Mouse (Mus musculus): Measurements from ENCODE around the gene Fxyd4. TPM values are rescaled to one million over a fixed set of nuclear protein-coding genes. Genes with fewer than 3 reads are reported as not detected.

Fxyd4 gene
- polyA plus RNA-seq, 1 experiment from 2014 or later, result 2.1 TPM

DNA sequence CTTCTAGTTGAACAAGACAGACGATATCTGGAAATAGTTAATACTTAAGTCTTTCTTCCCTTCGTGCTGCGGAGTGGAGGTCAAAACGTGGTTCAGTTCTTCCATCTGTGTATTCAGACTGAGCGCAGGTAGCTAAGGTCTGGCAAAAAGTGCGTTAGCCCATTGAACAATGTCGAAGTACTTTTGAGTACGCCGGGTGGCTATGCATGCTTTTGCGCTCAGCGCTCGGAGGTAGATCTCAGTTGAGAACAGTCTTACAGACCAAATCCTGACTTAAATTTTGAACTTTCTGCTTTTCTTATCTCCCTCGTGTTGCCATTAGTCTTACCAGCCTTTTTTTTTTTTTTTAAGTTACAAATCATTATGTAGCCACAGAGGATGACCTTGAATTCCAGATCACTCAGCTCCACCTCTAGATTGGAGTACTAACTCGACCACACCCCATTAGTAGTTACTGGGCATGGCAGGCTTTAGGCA, 29.0 kb downstream of the Fxyd4 start:
- H3K27me3 ChIP-seq (ENCODE audit: control insufficient read depth, insufficient read depth, low read length), result no peaks in the 10 kb centered on the region
- H3K36me3 ChIP-seq (ENCODE audit: control insufficient read depth, insufficient read depth, low read length), result no peaks in the 10 kb centered on the region
- H3K4me2 ChIP-seq, result peak overlapping the region; percentile 93
- no peaks in the 10 kb centered on the region for H3K9me3 ChIP-seq (ENCODE audit: control insufficient read depth, low read length)
- ATAC-seq (ENCODE audit: low FRiP score) (no peak), DNase-seq (ENCODE audit: low spot score, missing footprints) (peak; percentile 90)
- WGBS, result 2% methylated on average over 14 of the region's 14 CpGs
- peak overlapping the region; percentile 100 for H3K4me3 ChIP-seq (ENCODE audit: low read depth, low read length)
- no peak overlapping the region for H3K27ac ChIP-seq (ENCODE audit: low read depth, low read length)
- H3K4me1 ChIP-seq (ENCODE audit: control insufficient read depth, insufficient read depth, low read length), result peaks cover 16% of the 10 kb centered on the region
- H3K9ac ChIP-seq (ENCODE audit: low read length), result peak overlapping the region; percentile 93

DNA sequence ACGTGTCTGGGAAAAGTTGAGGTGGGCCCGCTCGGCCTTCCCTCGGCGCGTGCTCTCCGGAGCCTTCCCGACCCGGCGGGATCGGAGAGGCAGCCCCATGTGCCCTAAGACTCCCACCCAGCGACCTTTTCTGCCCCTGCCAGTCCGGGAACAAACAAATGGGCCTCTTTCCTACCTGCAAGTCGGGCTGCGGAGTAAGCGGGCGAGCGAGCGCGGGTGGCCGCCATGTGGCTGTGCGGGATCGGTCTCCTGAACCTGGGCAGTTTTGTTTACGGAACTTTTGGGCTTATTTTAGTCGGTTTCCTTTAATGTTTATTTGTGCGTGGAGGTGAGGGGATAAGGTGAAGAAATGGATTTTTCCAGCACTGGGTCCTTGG, 29.5 kb downstream of the Fxyd4 start:
- no peaks in the 10 kb centered on the region for H3K36me3 ChIP-seq (ENCODE audit: control insufficient read depth, insufficient read depth, low read length)
- H3K9me3 ChIP-seq (ENCODE audit: control insufficient read depth, low read length), result no peaks in the 10 kb centered on the region
- under 1% methylated on average over 26 of the region's 26 CpGs for WGBS
- peak overlapping the region; percentile 93 for H3K4me2 ChIP-seq
- no peaks in the 10 kb centered on the region for H3K27me3 ChIP-seq (ENCODE audit: control insufficient read depth, insufficient read depth, low read length)
- no peak overlapping the region for H3K27ac ChIP-seq (ENCODE audit: low read depth, low read length)
- DNase-seq (ENCODE audit: low spot score, missing footprints) (no peak), ATAC-seq (ENCODE audit: low FRiP score) (no peak)
- peak overlapping the region; percentile 93 for H3K9ac ChIP-seq (ENCODE audit: low read length)
- H3K4me1 ChIP-seq (ENCODE audit: control insufficient read depth, insufficient read depth, low read length), result peaks cover 16% of the 10 kb centered on the region
- peak overlapping the region; percentile 100 for H3K4me3 ChIP-seq (ENCODE audit: low read depth, low read length)

DNA sequence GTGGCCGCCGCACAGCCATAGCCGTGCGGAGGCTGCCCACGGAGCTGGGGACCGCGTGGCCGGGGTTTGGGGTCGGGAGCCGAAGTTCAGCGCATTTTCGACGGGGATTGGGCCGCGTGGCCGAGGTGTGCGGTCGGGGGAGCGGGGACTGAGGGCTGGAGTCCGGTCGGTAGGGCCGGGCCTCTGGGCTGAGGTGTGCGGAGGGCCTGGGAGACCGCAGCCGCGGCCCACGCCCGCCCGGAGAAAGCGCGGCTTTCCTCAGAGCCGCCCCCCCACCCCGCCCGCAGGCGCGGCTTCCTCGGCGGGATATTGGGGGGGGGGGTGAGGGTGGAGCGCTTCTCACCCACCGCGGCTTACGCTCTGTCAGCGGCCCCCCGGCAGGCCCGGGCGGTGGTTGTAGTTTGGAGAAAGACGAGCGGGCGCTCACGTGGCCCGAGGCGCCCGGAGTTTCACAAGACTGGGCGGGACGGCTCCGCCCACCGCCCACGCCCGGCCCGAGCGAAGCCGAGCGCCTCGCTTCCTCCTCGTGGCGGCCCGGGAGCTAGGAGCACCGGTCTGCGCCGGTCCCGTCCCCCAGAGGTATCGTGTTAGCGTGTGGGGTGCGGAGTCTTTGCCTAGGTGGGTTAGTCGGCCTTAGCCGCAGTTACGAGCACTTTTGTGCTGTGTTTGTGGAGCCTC, 30.1 kb downstream of the Fxyd4 start:
- Histone ChIP-seq H3K4me1 (ENCODE audit: control insufficient read depth, insufficient read depth, low read length) (peaks cover 16% of the 10 kb centered on the region), H3K9ac (ENCODE audit: low read length) (peak overlapping the region; percentile 93)

DNA sequence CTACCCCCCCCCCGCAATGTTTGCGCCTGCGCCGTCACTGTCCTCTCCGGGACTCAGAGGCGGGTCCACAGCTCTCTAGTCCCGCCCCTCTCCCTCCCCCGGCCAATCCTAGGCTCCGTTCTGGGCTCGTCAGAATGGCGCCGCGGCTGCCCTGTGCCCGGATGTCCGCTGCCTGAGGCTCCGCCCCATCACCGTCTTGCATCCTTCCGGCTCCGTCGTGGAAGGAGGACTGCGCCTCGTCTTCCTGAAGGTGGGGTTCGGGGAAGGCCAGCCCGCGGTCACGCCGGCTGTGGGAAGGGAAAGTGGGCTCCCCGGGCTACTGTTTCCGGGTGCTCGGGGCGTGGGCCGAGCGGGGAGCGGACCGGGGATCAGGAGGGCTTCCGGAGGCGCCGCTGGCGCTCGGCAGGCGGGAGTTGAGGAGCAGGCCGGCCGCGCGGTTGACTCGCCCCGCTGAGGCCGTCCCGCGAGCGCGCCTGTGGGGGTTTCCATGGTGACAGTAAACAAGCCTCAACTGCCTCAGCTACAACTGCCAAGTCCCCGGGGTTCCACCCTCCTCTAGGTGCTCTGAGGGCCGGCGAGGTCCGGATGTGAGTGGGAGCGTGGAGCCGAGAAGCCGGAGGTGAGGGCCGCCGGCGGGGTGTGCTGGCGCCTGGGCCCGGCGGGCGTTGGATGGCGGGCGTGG, 30.8 kb downstream of the Fxyd4 start:
- Histone ChIP-seq H3K9ac (ENCODE audit: low read length) (peak overlapping the region; percentile 93), H3K9me3 (ENCODE audit: control insufficient read depth, low read length) (no peaks in the 10 kb centered on the region), H3K4me2 (peak overlapping the region; percentile 93), H3K27ac (ENCODE audit: low read depth, low read length) (peak overlapping the region; percentile 77), H3K36me3 (ENCODE audit: control insufficient read depth, insufficient read depth, low read length) (no peaks in the 10 kb centered on the region), H3K27me3 (ENCODE audit: control insufficient read depth, insufficient read depth, low read length) (no peaks in the 10 kb centered on the region), H3K4me3 (ENCODE audit: low read depth, low read length) (peak overlapping the region; percentile 100), H3K4me1 (ENCODE audit: control insufficient read depth, insufficient read depth, low read length) (peaks cover 16% of the 10 kb centered on the region)
- DNase-seq (ENCODE audit: low spot score, missing footprints) (peak; percentile 99), ATAC-seq (ENCODE audit: low FRiP score) (peak; percentile 97)
- under 1% methylated on average over 64 of the region's 68 CpGs for WGBS

More for the DNA sequence above, 30.1 kb downstream of the Fxyd4 start:
- Histone ChIP-seq H3K4me3 (ENCODE audit: low read depth, low read length) (peak overlapping the region; percentile 100), H3K4me2 (peak overlapping the region; percentile 93), H3K9me3 (ENCODE audit: control insufficient read depth, low read length) (no peaks in the 10 kb centered on the region), H3K27me3 (ENCODE audit: control insufficient read depth, insufficient read depth, low read length) (no peaks in the 10 kb centered on the region), H3K27ac (ENCODE audit: low read depth, low read length) (peak overlapping the region; percentile 77), H3K36me3 (ENCODE audit: control insufficient read depth, insufficient read depth, low read length) (no peaks in the 10 kb centered on the region)
- under 1% methylated on average over 64 of the region's 77 CpGs for WGBS
- peak; percentile 98 for DNase-seq (ENCODE audit: low spot score, missing footprints)
- ATAC-seq (ENCODE audit: low FRiP score), result peak; percentile 74

DNA sequence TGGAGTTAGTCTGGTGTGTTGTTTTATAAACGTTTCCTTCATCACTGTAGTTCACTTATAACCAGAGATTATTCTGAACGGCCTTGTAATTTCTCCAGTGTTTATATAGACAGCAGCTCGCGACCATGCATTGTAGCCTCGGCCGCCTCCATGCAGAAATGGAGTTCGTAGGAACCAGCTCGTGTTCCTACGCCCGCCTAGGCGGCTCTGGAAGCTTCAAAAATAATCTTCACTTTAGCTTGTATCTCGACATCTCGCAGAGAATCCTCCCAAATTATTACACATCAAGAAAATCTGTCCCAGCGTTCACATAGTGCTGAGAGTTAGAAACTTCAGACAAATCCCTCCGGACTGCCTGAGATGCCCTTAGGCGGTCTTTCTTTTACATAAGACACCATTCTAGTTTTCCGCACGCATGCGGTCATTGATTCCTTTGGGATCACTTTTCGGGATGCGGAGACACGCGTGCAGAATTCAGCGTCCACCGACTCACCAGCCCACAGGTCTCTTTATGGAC, 31.4 kb downstream of the Fxyd4 start:
- DNase-seq (ENCODE audit: low spot score, missing footprints) (peak; percentile 98), ATAC-seq (ENCODE audit: low FRiP score) (peak; percentile 45)
- Histone ChIP-seq H3K36me3 (ENCODE audit: control insufficient read depth, insufficient read depth, low read length) (no peaks in the 10 kb centered on the region), H3K9me3 (ENCODE audit: control insufficient read depth, low read length) (no peaks in the 10 kb centered on the region), H3K27me3 (ENCODE audit: control insufficient read depth, insufficient read depth, low read length) (no peaks in the 10 kb centered on the region), H3K27ac (ENCODE audit: low read depth, low read length) (peak overlapping the region; percentile 44; the same call in 1 of the 2 replicates), H3K4me1 (ENCODE audit: control insufficient read depth, insufficient read depth, low read length) (peaks cover 16% of the 10 kb centered on the region), H3K9ac (ENCODE audit: low read length) (peak overlapping the region; percentile 75), H3K4me3 (ENCODE audit: low read depth, low read length) (peak overlapping the region; percentile 100), H3K4me2 (peak overlapping the region; percentile 60)
- WGBS, result under 1% methylated on average over 25 of the region's 25 CpGs

DNA sequence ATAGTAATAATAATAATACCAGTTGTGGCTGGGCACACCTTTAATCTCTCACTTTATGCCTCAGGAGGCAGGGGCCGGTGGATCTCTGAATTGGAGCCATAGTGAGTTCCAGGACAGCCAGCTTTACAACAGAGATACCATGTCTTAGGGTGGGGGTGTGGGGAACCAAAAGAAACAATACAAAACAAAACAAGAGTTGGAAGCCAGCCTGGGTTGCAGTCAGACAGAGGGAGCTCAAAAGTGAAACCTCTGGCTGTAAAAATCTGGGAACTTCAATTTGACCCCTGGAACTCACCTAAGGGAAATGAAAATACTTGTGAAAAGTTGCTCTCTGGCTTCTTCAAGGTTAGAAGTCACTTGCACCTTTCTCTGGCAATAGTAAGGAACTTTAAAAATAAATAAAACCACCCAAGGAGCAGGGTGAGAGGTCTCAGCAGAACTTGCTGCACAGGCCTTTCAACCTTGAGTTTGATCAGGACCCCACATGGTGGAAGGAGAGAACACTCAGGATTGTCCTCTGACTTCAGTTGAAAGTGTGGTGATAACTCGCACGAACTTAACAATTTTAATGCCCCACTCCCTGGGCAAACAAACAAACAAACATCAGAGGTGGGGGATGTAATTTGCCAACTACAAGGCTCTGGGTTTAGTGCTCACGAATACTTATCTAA, 32.1 kb downstream of the Fxyd4 start:
- no peak for ATAC-seq (ENCODE audit: low FRiP score)
- Histone ChIP-seq H3K4me3 (ENCODE audit: low read depth, low read length) (peak overlapping the region; percentile 100; the same call in 1 of the 2 replicates), H3K36me3 (ENCODE audit: control insufficient read depth, insufficient read depth, low read length) (no peaks in the 10 kb centered on the region), H3K9ac (ENCODE audit: low read length) (peak overlapping the region; percentile 75), H3K4me2 (peak overlapping the region; percentile 60), H3K4me1 (ENCODE audit: control insufficient read depth, insufficient read depth, low read length) (peaks cover 16% of the 10 kb centered on the region), H3K27ac (ENCODE audit: low read depth, low read length) (no peak overlapping the region), H3K9me3 (ENCODE audit: control insufficient read depth, low read length) (no peaks in the 10 kb centered on the region), H3K27me3 (ENCODE audit: control insufficient read depth, insufficient read depth, low read length) (no peaks in the 10 kb centered on the region)
- 31% methylated on average over 4 of the region's 4 CpGs for WGBS
- no peak for DNase-seq (ENCODE audit: low spot score, missing footprints)

DNA sequence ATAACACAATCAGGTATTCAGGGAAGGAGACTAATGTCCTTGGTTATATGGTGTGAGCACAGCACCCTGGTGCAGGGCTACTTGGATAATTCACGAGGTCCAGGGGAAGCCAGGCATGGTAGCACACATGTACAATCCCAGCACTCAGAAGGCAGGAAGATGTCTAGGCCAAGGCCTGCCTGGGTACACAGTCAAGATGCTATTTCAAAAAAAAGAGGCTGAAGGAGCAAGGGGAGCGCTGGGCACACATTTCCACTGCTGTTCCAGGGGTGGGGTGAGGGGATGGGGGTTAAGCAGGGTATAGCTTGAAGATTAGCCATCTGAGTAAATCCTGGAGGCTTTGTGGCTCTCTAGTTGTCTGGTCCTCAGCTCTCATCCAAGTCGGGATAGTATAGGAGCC, 33.7 kb downstream of the Fxyd4 start:
- no peak for DNase-seq (ENCODE audit: low spot score, missing footprints)
- 72% methylated on average over 3 of the region's 3 CpGs for WGBS

DNA sequence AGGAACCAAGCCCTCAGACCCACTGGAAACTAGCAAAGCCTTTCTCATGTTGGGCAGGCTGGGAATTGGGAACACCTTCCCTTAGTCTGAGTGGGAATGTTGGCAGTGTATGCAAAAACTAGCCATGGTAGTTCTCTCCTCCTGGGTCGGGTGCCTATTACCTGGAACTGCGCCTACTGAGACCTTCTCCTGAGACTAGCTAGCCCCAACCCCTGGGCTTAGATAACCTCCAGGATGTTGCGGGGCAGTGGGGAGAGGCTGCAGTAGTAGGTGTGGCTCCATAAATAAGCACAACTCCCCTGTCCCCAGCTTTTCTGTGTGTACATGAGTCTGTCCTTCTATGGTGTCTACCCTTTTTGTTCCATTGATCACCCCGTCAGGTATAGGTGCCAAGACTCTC, 34.9 kb downstream of the Fxyd4 start:
- no peak overlapping the region for H3K27ac ChIP-seq (ENCODE audit: low read depth, low read length)
- H3K36me3 ChIP-seq (ENCODE audit: control insufficient read depth, insufficient read depth, low read length), result no peaks in the 10 kb centered on the region
- peaks cover 4% of the 10 kb centered on the region for H3K4me1 ChIP-seq (ENCODE audit: control insufficient read depth, insufficient read depth, low read length)
- H3K4me2 ChIP-seq, result no peak overlapping the region
- 87% methylated on average over 4 of the region's 4 CpGs for WGBS
- H3K9ac ChIP-seq (ENCODE audit: low read length), result no peak overlapping the region
- no peak for ATAC-seq (ENCODE audit: low FRiP score)
- no peak for DNase-seq (ENCODE audit: low spot score, missing footprints)
- H3K9me3 ChIP-seq (ENCODE audit: control insufficient read depth, low read length), result no peaks in the 10 kb centered on the region
- no peak overlapping the region for H3K4me3 ChIP-seq (ENCODE audit: low read depth, low read length)
- no peaks in the 10 kb centered on the region for H3K27me3 ChIP-seq (ENCODE audit: control insufficient read depth, insufficient read depth, low read length)

More for the DNA sequence above, 33.7 kb downstream of the Fxyd4 start:
- Histone ChIP-seq H3K9ac (ENCODE audit: low read length) (no peak overlapping the region), H3K9me3 (ENCODE audit: control insufficient read depth, low read length) (no peaks in the 10 kb centered on the region), H3K36me3 (ENCODE audit: control insufficient read depth, insufficient read depth, low read length) (no peaks in the 10 kb centered on the region), H3K4me3 (ENCODE audit: low read depth, low read length) (no peak overlapping the region), H3K4me1 (ENCODE audit: control insufficient read depth, insufficient read depth, low read length) (peaks cover 13% of the 10 kb centered on the region), H3K27ac (ENCODE audit: low read depth, low read length) (no peak overlapping the region), H3K4me2 (no peak overlapping the region), H3K27me3 (ENCODE audit: control insufficient read depth, insufficient read depth, low read length) (no peaks in the 10 kb centered on the region)
- ATAC-seq (ENCODE audit: low FRiP score), result no peak

Data from midbrain, embryonic 11.5 days (tissue).